Mouse (Mus musculus) kidney, postnatal 0 days (tissue): Measurements from ENCODE around the gene Gm28047. TPM values are rescaled to one million over a fixed set of nuclear protein-coding genes. Genes with fewer than 3 reads are reported as not detected.
A peak's percentile ranks its signal among the peaks of the same experiment; 100 is the strongest.

Source experiments
- ATAC-seq: fragments of 200-750 bp; cut with Nextera tagmentation; replicated peaks from 2 replicates; pipeline ENCODE4 v1.8.0; 2017; ENCODE audit warnings: low read depth, moderate number of reproducible peaks, moderate TSS enrichment, moderate library complexity; ENCODE audit not compliant: low FRiP score
- DNase-seq: peaks from one replicate; pipeline ENCODE4 v3.0.0-alpha.2; 2016; ENCODE audit warnings: low spot score
- H3K27ac ChIP-seq: fragments of 300-500 bp; sonication (generic); 2 replicates; pipeline ENCODE4 v1.5.1; 2014; ENCODE audit warnings: mild to moderate bottlenecking
- H3K27me3 ChIP-seq: fragments of 300-500 bp; sonication (generic); 2 replicates; pipeline ENCODE4 v1.6.1; 2014; ENCODE audit warnings: low read length, mixed read lengths; ENCODE audit not compliant: insufficient read depth
- H3K36me3 ChIP-seq: fragments of 300-500 bp; sonication (generic); 2 replicates; pipeline ENCODE4 v1.6.1; 2014; ENCODE audit warnings: low read length, mixed read lengths; ENCODE audit not compliant: insufficient read depth
- H3K4me1 ChIP-seq: fragments of 300-500 bp; sonication (generic); replicated peaks from 2 replicates; pipeline ENCODE4 v1.6.1; 2014; ENCODE audit warnings: antibody characterized with exemption, low read length, mixed read lengths; ENCODE audit not compliant: insufficient read depth
- H3K4me2 ChIP-seq: fragments of 300-500 bp; sonication (generic); 2 replicates; pipeline ENCODE4 v1.6.1; 2014; ENCODE audit warnings: mild to moderate bottlenecking, low read length, moderate library complexity, mixed read lengths
- H3K4me3 ChIP-seq: fragments of 300-500 bp; sonication (generic); replicated peaks from 2 replicates; pipeline ENCODE4 v1.5.1; 2014; ENCODE audit warnings: low read depth, low read length
- H3K9ac ChIP-seq: fragments of 300-500 bp; sonication (generic); 2 replicates; pipeline ENCODE4 v1.6.1; 2014; ENCODE audit warnings: low read depth, low read length
- H3K9me3 ChIP-seq: fragments of 300-500 bp; sonication (generic); replicated peaks from 2 replicates; pipeline ENCODE4 v1.6.1; 2016; ENCODE audit warnings: low read length, inconsistent platforms, mixed read lengths
- CTCF ChIP-seq: IDR thresholded peaks from 2 replicates; pipeline ENCODE4 v1.5.1; 2016; ENCODE audit warnings: antibody characterized with exemption, low read depth, mild to moderate bottlenecking, moderate library complexity
- WGBS: fragments of 180-500 bp; shearing (Covaris S2); extraction: QIAGEN DNeasy Blood & Tissue Kit; methylation state at CpG from one replicate; pipeline ENCODE4 v1.1.7; 2014; 5-methylcytosine and 5-hydroxymethylcytosine counted together
- microRNA counts: library from miRNA; unstranded; fragments of <30 nt; microRNA quantifications from one replicate; lab custom pipeline; 2015
- microRNA-seq: library from miRNA; unstranded; fragments of <30 nt; microRNA quantifications from one replicate; pipeline ENCODE4, GENCODE M21; 2016
- polyA plus RNA-seq: library from polyadenylated mRNA; unstranded; fragments of >200 nt; fragmentation: Nextera tagmentation; extraction: Ambion mirVana; gene quantifications from 2 replicates; pipeline ENCODE4 v1.2.1, GENCODE M21; 2015

Gene Gm28047
- polyA plus RNA-seq, 1 experiment from 2014 or later: 0.46 TPM

- Histone ChIP-seq H3K4me1 (no peaks in the 10 kb centered on the region), H3K27me3 (no peaks in the 10 kb centered on the region), H3K36me3 (peaks cover 60% of the 10 kb centered on the region), H3K9ac (no peak overlapping the region), H3K4me2 (no peak overlapping the region), H3K4me3 (no peak overlapping the region), H3K27ac (no peak overlapping the region), H3K9me3 (no peaks in the 10 kb centered on the region)
- 60% methylated on average over 3 of the region's 3 CpGs for WGBS
- DNase-seq (no peak), ATAC-seq (no peak)
- no peak for TF ChIP-seq CTCF
These were observed 125.5 kb downstream of the Gm28047 start for GRCm38 (mm10) chr15:102499370-102499769.

DNA sequence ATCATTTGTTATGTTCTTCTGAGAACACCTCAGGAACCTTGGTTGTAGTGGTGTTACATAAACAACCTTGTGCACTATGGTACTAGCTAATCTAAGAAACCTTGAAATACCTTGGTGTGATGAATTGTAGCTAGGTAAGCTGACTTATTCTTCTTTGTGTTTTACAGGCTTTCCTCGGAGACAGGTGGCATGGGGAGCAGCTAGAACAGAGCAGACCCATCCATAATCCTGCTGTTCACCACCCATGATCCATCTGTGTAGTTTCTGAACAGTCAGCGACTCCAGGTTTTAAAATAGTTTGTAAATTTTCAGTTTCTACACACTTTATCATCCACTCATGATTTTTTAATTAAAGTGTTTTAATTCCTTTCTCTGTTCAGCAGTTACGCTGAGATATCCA lies 126.5 kb downstream of the Gm28047 start:
- no peak overlapping the region for H3K4me3 ChIP-seq
- no peak overlapping the region for H3K27ac ChIP-seq
- peaks cover 59% of the 10 kb centered on the region for H3K36me3 ChIP-seq
- DNase-seq: no peak
- TF ChIP-seq CTCF: no peak
- no peak for ATAC-seq
- H3K9me3 ChIP-seq: no peaks in the 10 kb centered on the region
- WGBS: 91% methylated on average over 3 of the region's 3 CpGs
- H3K27me3 ChIP-seq: no peaks in the 10 kb centered on the region
- H3K4me1 ChIP-seq: no peaks in the 10 kb centered on the region
- no peak overlapping the region for H3K4me2 ChIP-seq
- H3K9ac ChIP-seq: no peak overlapping the region

GRCm38 (mm10) chr15:102487664-102488063 lies 137.2 kb downstream of the Gm28047 start:
- no peak overlapping the region for H3K4me3 ChIP-seq
- TF ChIP-seq CTCF: no peak
- no peaks in the 10 kb centered on the region for H3K27me3 ChIP-seq
- no peak for ATAC-seq
- no peak overlapping the region for H3K4me2 ChIP-seq
- H3K27ac ChIP-seq: no peak overlapping the region
- H3K4me1 ChIP-seq: no peaks in the 10 kb centered on the region
- H3K36me3 ChIP-seq: peaks cover 73% of the 10 kb centered on the region
- 70% methylated on average over 1 of the region's 1 CpGs for WGBS
- no peaks in the 10 kb centered on the region for H3K9me3 ChIP-seq
- DNase-seq: no peak
- no peak overlapping the region for H3K9ac ChIP-seq

GRCm38 (mm10) chr15:102485853-102486252 lies 139.0 kb downstream of the Gm28047 start:
- Histone ChIP-seq H3K36me3 (peaks cover 71% of the 10 kb centered on the region), H3K27ac (no peak overlapping the region), H3K9me3 (no peaks in the 10 kb centered on the region), H3K27me3 (no peaks in the 10 kb centered on the region), H3K9ac (no peak overlapping the region), H3K4me2 (no peak overlapping the region), H3K4me3 (no peak overlapping the region), H3K4me1 (no peaks in the 10 kb centered on the region)
- ATAC-seq (no peak), DNase-seq (no peak)
- no peak for TF ChIP-seq CTCF
- WGBS: 84% methylated on average over 12 of the region's 12 CpGs

DNA sequence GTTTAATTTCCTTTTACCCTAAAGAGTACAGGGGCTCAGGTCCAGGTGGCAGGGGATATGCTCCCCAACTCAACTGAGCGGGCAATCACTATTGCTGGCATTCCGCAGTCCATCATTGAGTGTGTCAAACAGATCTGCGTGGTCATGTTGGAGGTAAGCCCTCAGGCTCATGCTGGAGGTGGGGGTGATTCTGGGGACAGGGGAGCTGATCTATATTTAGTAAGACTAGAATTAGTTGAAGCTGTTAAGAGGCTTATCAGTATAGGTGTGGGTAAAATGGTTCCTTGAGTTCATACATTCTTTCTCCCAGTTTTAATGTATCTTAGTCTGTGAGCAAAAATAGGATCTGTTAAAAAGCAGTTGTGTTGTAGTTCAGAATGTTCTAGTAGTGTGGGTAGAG lies 141.7 kb downstream of the Gm28047 start:
- Histone ChIP-seq H3K27me3 (no peaks in the 10 kb centered on the region), H3K4me3 (no peak overlapping the region), H3K9ac (no peak overlapping the region), H3K9me3 (no peaks in the 10 kb centered on the region), H3K27ac (no peak overlapping the region), H3K4me2 (no peak overlapping the region), H3K4me1 (no peaks in the 10 kb centered on the region), H3K36me3 (peaks cover 63% of the 10 kb centered on the region)
- ATAC-seq (no peak), DNase-seq (no peak)
- 87% methylated on average over 3 of the region's 3 CpGs for WGBS
- no peak for TF ChIP-seq CTCF

DNA sequence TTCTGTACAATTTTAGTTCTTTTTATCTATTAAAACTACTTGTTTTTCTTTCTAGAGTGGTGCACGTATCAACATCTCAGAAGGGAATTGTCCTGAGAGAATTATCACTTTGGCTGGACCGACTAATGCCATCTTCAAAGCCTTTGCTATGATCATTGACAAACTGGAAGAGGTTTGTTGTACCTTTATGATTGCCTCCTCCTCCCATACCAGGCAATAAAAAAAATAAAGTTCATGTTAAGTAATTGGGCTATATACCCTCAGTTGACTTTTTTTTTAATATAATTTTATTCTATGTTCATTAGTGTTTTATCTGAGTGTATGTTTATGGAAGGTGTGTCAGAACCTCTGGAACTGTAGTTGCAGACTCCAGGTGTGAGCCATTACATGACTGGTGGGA lies 150.3 kb downstream of the Gm28047 start:
- H3K9me3 ChIP-seq: no peaks in the 10 kb centered on the region
- WGBS: 79% methylated on average over 2 of the region's 2 CpGs

More for the DNA sequence above, 150.3 kb downstream of the Gm28047 start:
- peaks cover 39% of the 10 kb centered on the region for H3K36me3 ChIP-seq
- ATAC-seq (no peak), DNase-seq (no peak)
- H3K9ac ChIP-seq: no peak overlapping the region
- no peak overlapping the region for H3K27ac ChIP-seq
- H3K4me1 ChIP-seq: no peaks in the 10 kb centered on the region
- TF ChIP-seq CTCF: no peak
- no peaks in the 10 kb centered on the region for H3K27me3 ChIP-seq
- H3K4me2 ChIP-seq: no peak overlapping the region
- no peak overlapping the region for H3K4me3 ChIP-seq

MicroRNAs within 50 kb of the gene (microRNA counts, 519-probe panel; counts per million panel counts)
- 330 counts per million, percentile 68 among the panel's probes with 10 or more counts for microRNA mmu-miR-688 (lab: Ali Mortazavi, UCI)

Small RNA genes within 50 kb of the gene (microRNA-seq; reads per million reads assigned to microRNA genes)
- gene Mir688: not detected

Other genes starting within 250 kb of the Gm28047 start
- 8.8 TPM in 2 replicates for gene Sp1, start 218.9 kb downstream of the Gm28047 start, polyA plus RNA-seq
- 0.46 and 0.80 TPM in 2 replicates for gene Amhr2, start 179.7 kb downstream of the Gm28047 start, polyA plus RNA-seq
- 109 and 117 TPM in 2 replicates for gene Prr13, start 166.0 kb downstream of the Gm28047 start, polyA plus RNA-seq
- 185 and 191 TPM in 2 replicates for gene Pcbp2, start 154.5 kb downstream of the Gm28047 start, polyA plus RNA-seq
- gene Gm10337, start 121.3 kb downstream of the Gm28047 start, polyA plus RNA-seq: 1.8 TPM in 1 of 2 replicates, not detected in the other
- gene Map3k12, start 108.0 kb downstream of the Gm28047 start, polyA plus RNA-seq: 7.8 and 8.1 TPM in 2 replicates
- 57.2 and 59.2 TPM in 2 replicates for gene Tarbp2, start 106.9 kb downstream of the Gm28047 start, polyA plus RNA-seq
- 1.6 TPM in 2 replicates for gene Npff, start 100.1 kb downstream of the Gm28047 start, polyA plus RNA-seq
- 23.2 and 24.9 TPM in 2 replicates for gene Atf7, start 397 bp upstream of the Gm28047 start, polyA plus RNA-seq
- 102 and 110 TPM in 2 replicates for gene Atp5g2, start 47.3 kb upstream of the Gm28047 start, polyA plus RNA-seq
- gene Calcoco1, start 97.1 kb upstream of the Gm28047 start, polyA plus RNA-seq: 55.2 and 57.5 TPM in 2 replicates